Comparison of ENCODE assay signal across 8 mouse cellular contexts in genomic region chr1:92833987-92834706, GRCm38 (mm10). TPM values are rescaled to one million over a fixed set of nuclear protein-coding genes. Genes with fewer than 3 reads are reported as not detected.
DNase-seq lines count a peak whose midpoint lies in the region; ATAC-seq and TF ChIP-seq lines count a peak whose summit lies in the region.

No protein-coding gene starts in this region.

- intact Hi-C loops in heart, postnatal 14 days (cut with DNase I), result loop anchor here (1.0 to 5.0 kb wide), 4 partner anchors 42 to 312 kb away; partner anchors contain the start of gene Otos

- H3K9me3 ChIP-seq in forebrain, embryonic 12.5 days, result no peaks in the 10 kb centered on the region
- no peaks in the 10 kb centered on the region for H3K9me3 ChIP-seq in lung, postnatal 0 days (ENCODE audit: low read length)

- peaks cover 63% of the 10 kb centered on the region for H3K4me1 ChIP-seq in forebrain, embryonic 12.5 days
- no peaks in the 10 kb centered on the region; the same call in 1 of the 2 replicates for H3K4me1 ChIP-seq in lung, postnatal 0 days (ENCODE audit: insufficient read depth, low read depth, low read length)

- peak; percentile 94 for TF ChIP-seq CTCF in brain, embryonic 14.5 days (IDR thresholded peaks at IDR 0.05; ENCODE audit: borderline replicate concordance, extremely low read depth, insufficient read depth, insufficient read length)
- peak; percentile 89 for TF ChIP-seq CTCF in lung, postnatal 0 days (IDR thresholded peaks at IDR 0.05)

- peak overlapping the region; percentile 99 for H3K9ac ChIP-seq in forebrain, embryonic 12.5 days
- H3K9ac ChIP-seq in lung, postnatal 0 days (replicated peaks; ENCODE audit: low read depth), result no peak overlapping the region

- peak overlapping the region; percentile 84 for H3K4me3 ChIP-seq in forebrain, embryonic 12.5 days (replicated peaks)
- no peak overlapping the region for H3K4me3 ChIP-seq in lung, postnatal 0 days (ENCODE audit: low read depth, low read length)

- ATAC-seq in forebrain, embryonic 12.5 days (ENCODE audit: low FRiP score), result peak; percentile 13; the same call in 1 of the 2 replicates
- ATAC-seq in lung, postnatal 0 days, result 0 out of 2 replicates have a peak, but pooled peaks have one; percentile 21

- H3K36me3 ChIP-seq in forebrain, embryonic 12.5 days (replicated peaks), result peaks cover 39% of the 10 kb centered on the region
- no peaks in the 10 kb centered on the region for H3K36me3 ChIP-seq in lung, postnatal 0 days (ENCODE audit: insufficient read depth, low read length)

- H3K27me3 ChIP-seq in forebrain, embryonic 12.5 days, result peaks cover 6% of the 10 kb centered on the region
- peaks cover 15% of the 10 kb centered on the region; the same call in 1 of the 2 replicates for H3K27me3 ChIP-seq in lung, postnatal 0 days (replicated peaks; ENCODE audit: insufficient read depth, low read length)

- peak overlapping the region; percentile 79 for H3K4me2 ChIP-seq in forebrain, embryonic 12.5 days
- no peak overlapping the region for H3K4me2 ChIP-seq in lung, postnatal 0 days (replicated peaks; ENCODE audit: low read depth, low read length)

- whole genome bisulfite sequencing in forebrain, embryonic 12.5 days, result 62% methylated on average over 7 of the region's 7 CpGs
- 62% methylated on average over 7 of the region's 7 CpGs for WGBS in lung, postnatal 0 days

- no peak overlapping the region for H3K27ac ChIP-seq in forebrain, embryonic 12.5 days
- no peak overlapping the region for H3K27ac ChIP-seq in lung, postnatal 0 days (ENCODE audit: low read length)

- TF ChIP-seq EP300 in lung, postnatal 0 days (IDR thresholded peaks at IDR 0.05), result no peak

- DNase-seq in ES-CJ7 (ENCODE audit: low read depth, low spot score), result peak; percentile 74
- peak; percentile 91 for DNase-seq in brain, embryonic 14.5 days (ENCODE audit: low read depth)
- DNase-seq in heart, postnatal 14 days, result peak; percentile 82 to 89
- DNase-seq in layer of hippocampus, adult 18-20 months (ENCODE audit: low spot score in 2 of 2), result peak; percentile 61 to 93
- peak; percentile 80 for DNase-seq in lung, postnatal 0 days (ENCODE audit: low spot score)
- DNase-seq in retina, adult 2 months (ENCODE audit: low read depth, low spot score), result peak; percentile 60
- peak; percentile 66 for DNase-seq in urinary bladder, adult 2 months (ENCODE audit: low spot score)

- no peak for TF ChIP-seq POLR2A in brain, embryonic 14.5 days (IDR thresholded peaks at IDR 0.05; ENCODE audit: borderline replicate concordance, extremely low read depth, insufficient read depth, insufficient read length, poor library complexity, severe bottlenecking)

RNA-seq across cellular contexts. Expression of gene Gpc1, which starts 2.7 kb away (rescaled TPM):
- 157 and 180 TPM in 2 replicates for polyA plus RNA-seq in brain, embryonic 14.5 days (2012; rRNA removed)
- polyA plus RNA-seq in forebrain, embryonic 12.5 days (2016; fragmentation: Nextera tagmentation; extraction: Ambion mirVana), result 124 and 160 TPM in 2 replicates
- total RNA-seq in heart, postnatal 14 days (2021), result 100 to 1,000 TPM; 222 to 238 TPM
- total RNA-seq in layer of hippocampus, adult 18-20 months (2021), result 100 to 1,000 TPM; 136 to 139 TPM
- polyA plus RNA-seq in lung, postnatal 0 days (2015; fragmentation: Nextera tagmentation; extraction: Ambion mirVana), result 11.0 and 12.5 TPM in 2 replicates
- polyA plus RNA-seq in urinary bladder, adult 2 months (2012; rRNA removed), result 14.0 and 18.3 TPM in 2 replicates
